In the genomic region with DNA sequence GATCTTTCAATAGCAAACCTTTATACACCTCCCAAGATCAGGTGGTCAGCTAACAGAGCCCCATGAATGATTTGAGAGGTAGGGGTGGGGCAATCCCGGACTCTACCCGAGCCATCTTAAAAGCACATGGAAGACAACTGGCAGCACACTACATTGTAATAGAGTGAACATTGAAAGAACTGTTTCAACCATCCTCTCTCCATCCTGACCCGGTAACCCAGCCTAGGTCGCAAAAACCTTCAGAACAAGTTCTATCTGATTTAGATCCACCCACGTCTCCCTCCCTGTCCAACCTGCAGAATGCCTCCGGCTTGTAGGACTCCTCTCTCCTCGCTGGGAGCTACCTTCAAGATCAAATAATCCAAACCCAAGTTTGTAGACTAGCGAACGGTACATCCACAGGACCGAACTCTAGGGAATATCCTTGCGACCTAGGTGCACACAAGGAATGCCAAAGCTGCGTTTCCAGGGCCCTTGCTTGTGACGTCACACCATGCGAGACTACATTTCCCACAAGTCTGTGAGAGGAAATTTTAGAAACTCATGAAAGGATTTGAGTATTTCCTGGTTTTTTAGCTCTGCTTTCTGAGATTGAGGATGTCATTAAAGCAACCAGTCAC, we compare ENCODE assay signal across 8 mouse cellular contexts. TPM values are rescaled to one million over a fixed set of nuclear protein-coding genes. Genes with fewer than 3 reads are reported as not detected.
DNase-seq lines count a peak whose midpoint lies in the region; ATAC-seq and TF ChIP-seq lines count a peak whose summit lies in the region.

Gene Zfp72, minus strand, starts transcription at position 466 of the 620 bp plus-strand sequence.

- no peak within 1 kb of the TSS for H3K27ac ChIP-seq in bone marrow macrophage, adult 2 months (ENCODE audit: insufficient read depth, low read depth, low read length)
- no peak within 1 kb of the TSS for H3K27ac ChIP-seq in heart, embryonic 14.5 days (replicated peaks in 1 of 2; ENCODE audit: control insufficient read depth in 1 of 2, insufficient read depth in 1 of 2, low read depth in 2 of 2, low read length in 2 of 2)
- no peak within 1 kb of the TSS for H3K27ac ChIP-seq in liver, embryonic 11.5 days (ENCODE audit: low read depth, low read length)
- no peak within 1 kb of the TSS for H3K27ac ChIP-seq in stomach, embryonic 14.5 days (ENCODE audit: low read length)

- H3K4me1 ChIP-seq in bone marrow macrophage, adult 2 months (ENCODE audit: control insufficient read depth, insufficient read depth, low read length) = no peaks in the 10 kb centered on the region
- peaks cover 0 to 4% of the 10 kb centered on the region in 2 experiments; a peak in 1 of 4 replicates for H3K4me1 ChIP-seq in heart, embryonic 14.5 days (ENCODE audit: control insufficient read depth in 2 of 2, insufficient read depth in 2 of 2, low read length in 2 of 2)
- no peaks in the 10 kb centered on the region for H3K4me1 ChIP-seq in liver, embryonic 11.5 days (replicated peaks; ENCODE audit: control insufficient read depth, insufficient read depth, low read length)
- H3K4me1 ChIP-seq in stomach, embryonic 14.5 days (ENCODE audit: control insufficient read depth, insufficient read depth, low read length) = no peaks in the 10 kb centered on the region

- DNase-seq in fat pad, adult 2 months (ENCODE audit: extremely low read depth, low read depth, low spot score) = peak; percentile 25
- DNase-seq in kidney, postnatal 10 days = peak; percentile 85
- peak; percentile 52 for DNase-seq in liver, embryonic 11.5 days (ENCODE audit: low spot score)

- H3K9ac ChIP-seq in heart, embryonic 14.5 days (ENCODE audit: low read length) = peak within 1 kb of the TSS; percentile 76
- H3K9ac ChIP-seq in liver, embryonic 11.5 days (ENCODE audit: low read depth, low read length) = peak within 1 kb of the TSS; percentile 55
- peak within 1 kb of the TSS; percentile 56 for H3K9ac ChIP-seq in stomach, embryonic 14.5 days (replicated peaks; ENCODE audit: low read depth, low read length)

- peak within 1 kb of the TSS; percentile 74 for H3ac ChIP-seq in C2C12 (ENCODE audit: control insufficient read depth, insufficient read length, low read depth)
- H3ac ChIP-seq in myocyte (ENCODE audit: control insufficient read depth, insufficient read length) = no peak within 1 kb of the TSS

- no peak for TF ChIP-seq CTCF in C2C12 (IDR thresholded peaks at IDR 0.05; ENCODE audit: control insufficient read depth, insufficient read depth, insufficient read length)
- TF ChIP-seq CTCF in bone marrow macrophage, adult 2 months (IDR thresholded peaks at IDR 0.05; ENCODE audit: low read depth, low read length) = no peak

- H3K36me3 ChIP-seq in C2C12 (ENCODE audit: control insufficient read depth, insufficient read depth) = no peaks in the 10 kb centered on the region
- no peaks in the 10 kb centered on the region for H3K36me3 ChIP-seq in heart, embryonic 14.5 days (ENCODE audit: control insufficient read depth, insufficient read depth, low read length)
- no peaks in the 10 kb centered on the region for H3K36me3 ChIP-seq in liver, embryonic 11.5 days (ENCODE audit: control insufficient read depth, insufficient read depth, low read length)
- H3K36me3 ChIP-seq in myocyte (ENCODE audit: control insufficient read depth, insufficient read depth) = no peaks in the 10 kb centered on the region
- H3K36me3 ChIP-seq in stomach, embryonic 14.5 days (ENCODE audit: control insufficient read depth, insufficient read depth, low read length) = no peaks in the 10 kb centered on the region

- no peak for ATAC-seq in heart, embryonic 14.5 days (ENCODE audit: insufficient number of reproducible peaks, insufficient read depth, low FRiP score, low read depth)
- ATAC-seq in liver, embryonic 11.5 days (replicated peaks; ENCODE audit: low FRiP score) = peak; percentile 75
- peak; percentile 88 for ATAC-seq in stomach, embryonic 14.5 days (ENCODE audit: insufficient number of reproducible peaks, insufficient read depth, low FRiP score, low read depth)

- H3K9me3 ChIP-seq in heart, embryonic 14.5 days (ENCODE audit: control insufficient read depth, low read length) = no peaks in the 10 kb centered on the region
- H3K9me3 ChIP-seq in liver, embryonic 11.5 days (ENCODE audit: control insufficient read depth, low read length) = no peaks in the 10 kb centered on the region
- no peaks in the 10 kb centered on the region for H3K9me3 ChIP-seq in stomach, embryonic 14.5 days (ENCODE audit: control insufficient read depth, low read depth, low read length)

- peak within 1 kb of the TSS; percentile 73 for H3K4me2 ChIP-seq in heart, embryonic 14.5 days (ENCODE audit: low read length)
- peak within 1 kb of the TSS; percentile 59 for H3K4me2 ChIP-seq in liver, embryonic 11.5 days
- H3K4me2 ChIP-seq in myocyte (ENCODE audit: low read depth) = peak within 1 kb of the TSS; percentile 81
- H3K4me2 ChIP-seq in stomach, embryonic 14.5 days (replicated peaks; ENCODE audit: low read depth, low read length) = peak within 1 kb of the TSS; percentile 49

- 3% methylated on average over 14 of the region's 14 CpGs for WGBS in heart, embryonic 14.5 days
- 1% methylated on average over 14 of the region's 14 CpGs for WGBS in liver, embryonic 11.5 days
- under 1% methylated on average over 14 of the region's 14 CpGs for WGBS in stomach, embryonic 14.5 days

- H3K79me3 ChIP-seq in C2C12 (ENCODE audit: low read depth) = peaks cover 1% of the 10 kb centered on the region

- no peaks in the 10 kb centered on the region for H3K27me3 ChIP-seq in C2C12 (ENCODE audit: control insufficient read depth, insufficient read depth, insufficient read length)
- no peaks in the 10 kb centered on the region for H3K27me3 ChIP-seq in heart, embryonic 14.5 days (ENCODE audit: control insufficient read depth, insufficient read depth, low read length)
- H3K27me3 ChIP-seq in liver, embryonic 11.5 days (replicated peaks; ENCODE audit: control insufficient read depth, insufficient read depth, low read length) = no peaks in the 10 kb centered on the region
- no peaks in the 10 kb centered on the region for H3K27me3 ChIP-seq in myocyte (ENCODE audit: control insufficient read depth, insufficient read depth, insufficient read length)
- H3K27me3 ChIP-seq in stomach, embryonic 14.5 days (ENCODE audit: control insufficient read depth, insufficient read depth, low read length) = no peaks in the 10 kb centered on the region

- no peak for TF ChIP-seq POLR2A in bone marrow macrophage, adult 2 months (IDR thresholded peaks at IDR 0.05; ENCODE audit: borderline replicate concordance, low read depth, low read length)
- peak; percentile 59 for TF ChIP-seq POLR2A in myocyte (IDR thresholded peaks at IDR 0.05; ENCODE audit: insufficient read length, low read depth)

- H3K79me2 ChIP-seq in C2C12 (ENCODE audit: control insufficient read depth, insufficient read depth) (peaks cover 8% of the 10 kb centered on the region), myocyte (ENCODE audit: control insufficient read depth, insufficient read depth) (peaks cover 8% of the 10 kb centered on the region)

- H3K4me3 ChIP-seq in C2C12 (ENCODE audit: insufficient read depth, poor library complexity, severe bottlenecking) (peak within 1 kb of the TSS; percentile 41), myocyte (peak within 1 kb of the TSS; percentile 41)
- H3K4me3 ChIP-seq in bone marrow macrophage, adult 2 months (ENCODE audit: insufficient read depth, low read length) = peak within 1 kb of the TSS; percentile 86
- peak within 1 kb of the TSS; percentile 71 to 83 for H3K4me3 ChIP-seq in heart, embryonic 14.5 days (ENCODE audit: control insufficient read depth in 1 of 2, insufficient read depth in 1 of 2, low read depth in 1 of 2, low read length in 2 of 2)
- peak within 1 kb of the TSS; percentile 54 for H3K4me3 ChIP-seq in liver, embryonic 11.5 days (ENCODE audit: low read depth, low read length)
- peak within 1 kb of the TSS; percentile 64 for H3K4me3 ChIP-seq in stomach, embryonic 14.5 days (ENCODE audit: low read depth, low read length)

TF ChIP-seq in C2C12, 6 proteins besides CTCF, POLR2A, EP300 and RAD21:
- no peak for TF ChIP-seq CEBPB (IDR thresholded peaks at IDR 0.05; ENCODE audit: low read depth)
- TF ChIP-seq MYOG (IDR thresholded peaks at IDR 0.05; ENCODE audit: control insufficient read depth, extremely low read depth, insufficient read length) = no peak

TF ChIP-seq in myocyte, 11 proteins besides CTCF, POLR2A, EP300 and RAD21:
- TF ChIP-seq SRF (IDR thresholded peaks at IDR 0.05; ENCODE audit: control insufficient read depth, insufficient read length, low read depth) (no peak), REST (IDR thresholded peaks at IDR 0.05; ENCODE audit: insufficient read depth, insufficient read length) (no peak), TCF12 (IDR thresholded peaks at IDR 0.05; ENCODE audit: insufficient read depth, poor library complexity, severe bottlenecking) (no peak), E2F4 (IDR thresholded peaks at IDR 0.05; ENCODE audit: insufficient read depth) (no peak), MYOD1 (IDR thresholded peaks at IDR 0.05; ENCODE audit: control insufficient read depth in 1 of 3, insufficient read length in 2 of 3, low read depth in 2 of 3) (no peak), USF1 (IDR thresholded peaks at IDR 0.05; ENCODE audit: low read depth) (no peak), POLR2AphosphoS2 (IDR thresholded peaks at IDR 0.05; ENCODE audit: insufficient read length, low read depth) (peak; percentile 26), MYOG (IDR thresholded peaks at IDR 0.05; ENCODE audit: control insufficient read depth in 1 of 3, insufficient read depth in 1 of 3, insufficient read length in 2 of 3, low read depth in 2 of 3) (no peak)

RNA-seq across cellular contexts. Expression of gene Zfp72, which starts in this region (rescaled TPM):
- 0.48 TPM for polyA plus RNA-seq in C2C12 (2012; fragmentation: generic; extraction: Trizol)
- 1.6 and 1.9 TPM in 2 replicates for polyA plus RNA-seq in bone marrow macrophage, adult 2 months (2012; ENCODE audit: insufficient read depth, insufficient read length, missing spikeins)
- polyA plus RNA-seq in heart, embryonic 14.5 days (2014; fragmentation: Nextera tagmentation; extraction: Ambion mirVana) = 3.5 and 3.8 TPM in 2 replicates
- polyA plus RNA-seq in liver, embryonic 11.5 days (2014; fragmentation: Nextera tagmentation; extraction: Ambion mirVana) = 2.6 and 3.8 TPM in 2 replicates
- polyA plus RNA-seq in myocyte (2012; fragmentation: generic; extraction: Trizol) = 0.28 TPM
- polyA plus RNA-seq in stomach, embryonic 14.5 days (2014; fragmentation: Nextera tagmentation; extraction: Ambion mirVana) = 6.9 and 7.6 TPM in 2 replicates

Comparison
In these comparisons a context has a peak if more than half of its experiments do, and no peak if none do; other contexts are left out.
1. DNase-seq: peak in every context shown above with its lines; median percentile 85 in kidney, postnatal 10 days; 52 in liver, embryonic 11.5 days; 25 in fat pad, adult 2 months.